Mouse (Mus musculus) left cerebral cortex, adult 11 months (tissue): ENCODE measurements around the gene Ralgps1.
"Not testable (repeated sequence)": the region's sequence is repeated elsewhere in the genome, so short reads cannot be mapped to it uniquely, and the experiment has no call there.

ENCODE experiments used
- DNase-seq: peaks from one replicate; pipeline ENCODE4 v3.0.0; 2022; ENCODE audit warnings: low spot score

Gene Ralgps1

GRCm38 (mm10) chr2:33211263-33211662 is 160.0 kb downstream of the Ralgps1 start:
- DNase-seq = not testable (repeated sequence)

GRCm38 (mm10) chr2:33210841-33211240 is 160.4 kb downstream of the Ralgps1 start:
- DNase-seq = no peak

- DNase-seq = no peak
These were observed 163.2 kb downstream of the Ralgps1 start for GRCm38 (mm10) chr2:33208134-33208533.

- no peak for DNase-seq
These were observed 164.2 kb downstream of the Ralgps1 start for GRCm38 (mm10) chr2:33207069-33207468.

GRCm38 (mm10) chr2:33205939-33206525 is 165.3 kb downstream of the Ralgps1 start:
- DNase-seq = no peak

- DNase-seq = no peak
These were observed 166.3 kb downstream of the Ralgps1 start for GRCm38 (mm10) chr2:33204980-33205379.

DNA sequence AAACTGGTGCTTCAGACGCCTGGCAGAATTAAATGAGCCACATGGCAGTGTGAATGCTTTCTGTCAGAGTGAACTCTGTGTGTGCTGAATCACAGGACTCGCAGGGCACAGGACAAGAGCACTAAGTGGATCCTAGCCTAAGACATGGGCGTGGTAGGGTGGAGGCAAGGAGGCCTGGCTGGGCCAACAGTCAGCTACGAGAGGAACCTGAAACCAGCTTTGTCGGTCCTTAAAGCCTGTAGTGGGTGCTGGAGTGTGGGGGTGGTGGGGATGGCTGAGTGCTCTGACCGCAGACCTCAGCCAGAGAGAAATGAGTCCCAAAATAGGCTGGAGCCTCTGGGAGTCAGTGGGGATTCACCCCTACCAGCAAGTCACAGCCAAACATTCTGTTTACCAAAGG is 168.0 kb downstream of the Ralgps1 start:
- DNase-seq = no peak

DNA sequence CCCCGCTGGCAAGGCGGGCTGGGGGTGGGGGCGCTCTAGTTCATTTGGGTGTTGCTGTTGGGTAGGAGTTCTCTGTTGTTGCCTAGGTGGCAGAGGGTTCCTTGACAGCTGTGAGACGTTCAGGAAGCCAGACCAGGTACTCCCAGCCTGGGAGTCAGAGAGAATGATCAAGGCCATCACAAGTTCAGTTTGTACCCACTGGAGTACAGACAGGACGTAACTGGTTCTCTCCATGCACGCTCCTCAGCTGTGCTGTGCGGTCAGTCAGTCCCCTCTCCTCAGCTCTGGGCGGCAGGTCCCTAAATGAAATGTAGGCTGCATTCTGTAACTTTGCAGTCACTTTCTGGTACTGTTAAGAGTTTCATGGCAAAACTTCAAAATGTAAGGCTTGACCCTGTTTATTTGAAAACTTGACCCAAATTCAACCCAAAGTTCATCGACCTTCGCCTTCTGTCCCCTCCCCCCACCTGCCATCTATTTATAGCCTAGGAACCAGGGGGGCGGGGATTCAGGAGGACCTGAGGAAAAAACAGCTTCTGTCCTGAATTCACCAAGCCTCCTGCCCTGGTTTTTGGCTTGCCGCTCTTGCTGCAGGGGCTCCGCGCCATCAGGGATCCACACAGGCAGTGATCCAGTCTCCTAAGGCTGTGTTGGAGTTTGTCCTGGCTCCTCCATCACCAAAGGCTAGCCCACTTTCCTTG is 170.8 kb downstream of the Ralgps1 start:
- DNase-seq = no peak

- DNase-seq = no peak
These were observed 181.3 kb downstream of the Ralgps1 start for GRCm38 (mm10) chr2:33189976-33190375.

DNA sequence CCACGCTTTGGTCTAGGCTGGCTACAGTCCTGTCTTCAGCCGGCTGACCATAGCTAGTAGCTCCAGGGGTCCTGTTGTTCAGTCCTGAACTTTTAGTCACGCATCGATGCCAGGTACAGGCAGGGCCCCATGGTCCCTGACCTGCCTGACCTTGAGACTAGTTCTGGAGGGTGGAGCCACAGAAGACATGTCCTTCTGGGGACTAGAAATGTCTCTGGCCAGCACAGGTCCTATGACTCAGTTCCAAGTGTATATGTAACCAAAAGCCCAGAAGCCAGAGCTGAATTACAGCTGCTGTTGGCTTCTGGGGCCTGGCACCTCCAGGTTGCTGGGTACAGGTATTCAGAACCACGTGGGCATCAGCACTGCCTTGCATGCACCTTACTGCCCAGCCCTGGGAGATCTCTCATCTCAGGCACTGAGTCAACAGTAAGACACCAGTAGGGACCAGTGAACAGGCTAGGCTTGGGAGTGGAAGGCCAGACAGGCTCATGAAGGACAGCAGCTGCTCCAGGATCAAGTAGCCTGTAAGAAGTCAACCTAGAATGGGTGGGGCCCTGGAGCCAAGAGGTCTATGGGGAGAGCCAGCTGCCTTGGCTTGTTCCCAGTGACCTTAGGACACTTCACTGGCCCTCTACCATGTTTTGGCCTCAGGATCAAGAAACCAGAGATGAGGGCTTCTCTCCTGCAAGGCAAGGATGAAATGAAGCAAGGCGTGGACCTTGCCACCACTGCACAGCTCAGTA is 182.2 kb downstream of the Ralgps1 start:
- no peak for DNase-seq

GRCm38 (mm10) chr2:33187874-33188273 is 183.4 kb downstream of the Ralgps1 start:
- no peak for DNase-seq

GRCm38 (mm10) chr2:33186505-33186904 is 184.8 kb downstream of the Ralgps1 start:
- DNase-seq = no peak

DNA sequence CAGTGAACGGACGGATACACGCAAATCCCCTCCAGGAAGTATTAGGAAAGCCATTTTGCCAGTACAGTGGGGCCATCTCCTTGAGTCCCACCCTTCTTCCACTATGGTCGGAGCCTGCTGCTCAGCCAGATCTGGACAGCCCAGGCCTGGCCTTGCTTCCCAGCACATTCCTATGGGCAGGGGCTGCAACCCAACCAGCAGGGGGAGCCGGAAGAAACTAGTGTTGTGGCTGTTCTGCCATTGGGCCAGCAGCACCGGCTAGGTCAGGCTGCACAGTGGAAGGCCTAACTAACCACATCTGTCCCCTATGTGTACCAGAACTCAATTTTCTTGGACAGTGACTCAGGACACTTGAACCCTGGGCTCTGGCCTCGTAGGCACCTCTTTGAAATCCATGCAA is 186.0 kb downstream of the Ralgps1 start:
- no peak for DNase-seq

DNA sequence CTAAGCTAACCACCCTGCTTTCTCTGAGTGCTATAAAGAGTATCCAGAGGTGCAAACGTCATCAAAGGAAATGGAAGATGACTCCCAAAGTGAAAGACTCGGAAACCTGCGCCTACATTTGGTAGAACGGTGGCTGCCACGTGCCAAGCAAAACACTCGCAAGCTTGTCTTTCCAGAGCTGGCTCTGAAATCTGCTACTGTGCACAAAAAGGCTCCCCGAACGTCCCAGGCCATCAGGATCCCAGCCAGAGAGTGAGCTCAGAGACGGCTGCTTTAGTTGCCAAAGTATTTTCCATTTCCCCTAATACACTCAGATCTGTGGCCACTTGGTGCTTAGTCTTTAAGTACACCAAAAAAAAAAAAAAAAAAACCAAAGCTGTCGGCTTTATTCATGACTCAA is 186.6 kb downstream of the Ralgps1 start:
- no peak for DNase-seq

DNA sequence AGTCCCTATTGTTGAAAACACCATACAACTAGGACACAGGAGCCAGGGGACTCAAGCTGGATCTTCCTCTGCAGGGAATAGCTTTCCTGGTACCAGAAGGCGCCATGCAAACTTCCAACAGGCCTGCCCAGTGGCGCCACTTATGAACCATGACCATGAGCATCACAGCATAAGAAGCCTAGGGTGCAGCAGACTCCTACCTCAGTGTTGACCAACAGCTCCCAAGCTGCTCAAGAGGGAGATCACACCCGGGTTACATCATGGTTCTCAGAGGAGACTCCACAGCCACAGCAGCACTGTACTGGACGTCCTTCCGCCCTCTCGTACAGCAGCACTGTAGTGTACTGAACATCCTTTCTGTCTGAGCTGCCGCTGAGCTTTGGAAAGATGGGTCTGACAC is 188.0 kb downstream of the Ralgps1 start:
- no peak for DNase-seq

GRCm38 (mm10) chr2:33179930-33180630 is 191.2 kb downstream of the Ralgps1 start:
- DNase-seq = no peak

DNA sequence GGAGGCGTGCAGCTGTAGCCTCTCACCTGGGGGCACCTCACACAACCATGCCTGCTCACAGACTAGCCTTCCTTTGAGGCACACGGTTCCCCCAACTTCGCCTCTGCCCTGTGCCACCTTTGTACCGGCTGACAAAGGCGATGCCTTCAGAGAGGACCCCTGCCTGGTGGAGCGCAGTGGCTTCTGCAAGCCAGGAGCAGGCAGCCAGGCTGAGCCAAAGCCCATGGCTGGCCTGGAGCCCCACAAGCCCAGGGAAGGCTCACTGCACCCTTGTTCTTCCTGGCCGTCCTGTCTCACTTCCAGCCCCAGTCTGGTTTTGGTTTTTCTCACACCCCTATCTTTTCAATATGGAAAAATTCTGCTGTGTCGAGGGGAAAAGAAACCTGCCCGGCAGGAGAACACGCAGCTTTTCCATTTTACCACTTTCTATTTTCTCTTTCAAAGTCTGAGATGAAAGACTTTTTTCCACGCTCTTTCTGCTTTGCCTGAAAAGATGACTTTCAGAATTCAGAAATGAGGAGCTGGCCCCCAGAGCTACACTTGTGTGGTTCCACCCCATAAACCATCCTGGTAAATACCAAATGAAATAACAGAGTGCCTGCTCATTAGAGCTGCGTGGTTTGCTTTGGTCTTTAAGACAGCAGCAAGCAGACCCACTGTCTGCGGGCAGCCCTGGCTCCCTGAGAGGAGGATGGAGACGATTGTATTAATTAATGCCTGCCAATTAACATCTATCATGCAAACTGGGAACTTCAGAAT is 191.9 kb downstream of the Ralgps1 start:
- no peak for DNase-seq

DNA sequence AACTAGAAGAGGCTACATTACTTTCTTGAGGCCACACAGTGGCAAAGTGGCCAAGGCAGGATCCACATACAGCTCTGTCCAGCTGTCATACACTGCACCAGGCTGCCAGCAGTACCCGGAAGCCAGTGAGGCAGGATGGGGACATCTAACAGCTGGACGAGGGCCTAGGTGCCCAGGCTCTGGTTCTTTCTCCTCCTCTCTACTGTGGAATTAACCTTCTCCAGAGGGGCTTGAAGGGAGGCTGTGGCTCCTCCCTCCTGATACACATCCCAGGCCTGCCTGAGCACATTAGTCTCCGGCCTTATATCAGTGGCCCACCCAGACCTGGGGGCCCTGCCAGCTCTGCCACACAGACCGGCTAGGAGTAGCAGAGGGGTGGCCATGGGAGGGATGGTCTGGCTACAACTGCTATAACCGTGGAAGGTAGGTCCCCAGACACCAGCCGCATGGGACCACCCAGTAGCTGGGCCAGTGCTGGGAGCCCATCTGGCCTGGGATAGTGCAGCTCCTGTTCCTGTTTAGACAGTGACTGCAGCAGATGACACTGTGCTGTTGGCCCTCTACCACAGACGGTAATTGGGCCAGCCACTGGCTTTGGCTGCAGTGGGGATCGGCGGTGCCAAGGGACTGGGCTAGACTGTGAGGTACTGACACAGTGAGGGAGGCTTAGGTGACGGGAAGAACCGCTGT is 192.9 kb downstream of the Ralgps1 start:
- DNase-seq = no peak

- DNase-seq = no peak
These were observed 193.6 kb downstream of the Ralgps1 start for GRCm38 (mm10) chr2:33177443-33178242.

- no peak for DNase-seq
These were observed 194.4 kb downstream of the Ralgps1 start for GRCm38 (mm10) chr2:33176921-33177320.
